Mouse (Mus musculus) layer of hippocampus, adult 18-20 months (tissue): ENCODE data around the gene Krtap28-13. TPM values are rescaled to one million over a fixed set of nuclear protein-coding genes. Genes with fewer than 3 reads are reported as not detected.
A peak's percentile ranks its signal among the peaks of the same experiment; 100 is the strongest.

Source experiments
- DNase-seq, 2 experiments: peaks; one replicate each; pipeline ENCODE4 v3.0.0; 2022; ENCODE audit warnings: low spot score in 2 of 2
- total RNA-seq, 2 experiments: library from RNA; stranded (reverse); gene quantifications; 2 replicates each; pipeline ENCODE4 v1.2.3; 2021

Gene Krtap28-13
- total RNA-seq, 2 experiments from 2014 or later = not detected

DNA sequence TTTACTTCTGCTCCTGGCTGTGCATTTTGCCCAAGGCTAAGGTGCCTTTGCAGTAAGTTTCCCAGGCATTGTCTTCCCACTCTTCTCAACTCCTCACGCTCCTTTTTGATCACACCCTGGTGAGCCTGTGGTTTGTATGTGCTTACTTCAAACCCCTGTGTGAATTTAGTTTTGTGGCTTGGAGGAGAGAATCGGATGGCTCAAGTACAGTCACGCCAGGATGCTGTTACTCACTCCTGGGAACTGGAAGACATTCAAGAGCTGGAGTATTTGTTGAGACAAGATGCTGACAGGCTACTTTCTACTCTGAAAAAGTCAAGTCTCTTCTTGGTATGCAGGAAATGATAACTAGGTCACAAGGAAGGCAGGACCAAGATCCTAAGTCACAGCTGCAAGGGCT, 30.5 kb downstream of the Krtap28-13 start:
- no peak for DNase-seq

DNA sequence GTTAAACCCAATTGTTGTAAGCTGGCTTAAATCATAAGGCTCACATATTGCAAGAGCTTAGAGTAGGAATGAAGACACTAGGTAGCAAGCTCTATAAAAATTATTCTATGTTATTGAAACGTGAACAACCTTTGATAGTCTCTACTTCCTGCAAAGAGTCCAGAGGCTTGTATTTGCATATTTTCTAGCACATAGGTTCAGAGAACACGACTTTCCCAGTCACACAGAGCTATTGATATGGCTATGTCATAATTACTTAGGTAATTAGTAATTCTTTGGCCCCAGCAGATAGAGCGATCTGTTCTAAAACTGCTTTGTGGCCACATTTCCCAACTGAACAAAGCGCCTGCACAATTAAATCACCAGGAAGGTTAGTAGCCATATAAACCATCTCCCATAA, 36.2 kb downstream of the Krtap28-13 start:
- DNase-seq = no peak

DNA sequence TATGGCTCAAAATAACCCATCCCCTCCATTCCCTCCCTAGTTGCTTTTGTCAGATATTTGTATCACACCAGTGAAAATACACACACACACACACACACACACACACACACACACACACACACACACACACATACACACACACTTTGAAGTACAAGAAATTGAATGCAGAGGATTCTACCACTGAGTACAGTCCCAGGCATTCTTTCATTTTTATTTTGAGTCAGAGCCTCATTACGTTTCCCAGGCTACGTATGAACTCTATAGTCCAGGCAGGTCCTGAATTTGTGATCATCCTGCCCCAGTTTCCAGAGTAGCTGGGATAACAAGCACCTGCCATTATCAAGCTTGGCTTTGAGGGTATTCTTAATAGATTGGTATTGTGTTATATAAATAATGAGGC, 38.4 kb downstream of the Krtap28-13 start:
- no peak for DNase-seq

DNA sequence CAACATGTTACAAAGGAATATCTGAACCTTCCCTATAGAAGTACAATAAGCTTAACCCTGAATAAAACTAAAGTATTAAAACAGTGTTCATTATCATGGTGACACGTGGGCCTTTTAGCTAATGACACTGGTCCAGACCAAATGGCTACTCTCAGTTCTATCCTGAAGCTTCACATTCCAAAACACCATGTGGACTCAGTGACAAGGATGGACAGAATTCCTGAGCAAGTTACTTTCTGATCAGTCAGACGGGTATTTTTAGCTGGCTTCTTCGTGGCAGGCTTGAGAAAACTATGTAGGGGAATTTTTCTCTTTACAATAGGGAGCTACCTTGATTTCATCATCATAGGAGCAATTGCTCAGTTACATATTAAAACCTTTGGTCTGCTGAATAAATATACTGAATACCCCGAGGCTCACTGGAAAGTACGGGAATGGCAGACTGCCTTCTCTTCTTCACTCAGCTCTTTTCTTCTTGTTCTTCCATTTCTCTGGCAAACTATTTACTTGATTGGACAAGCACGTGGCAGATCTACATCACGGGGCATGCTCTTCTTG, 38.9 kb downstream of the Krtap28-13 start:
- no peak for DNase-seq

DNA sequence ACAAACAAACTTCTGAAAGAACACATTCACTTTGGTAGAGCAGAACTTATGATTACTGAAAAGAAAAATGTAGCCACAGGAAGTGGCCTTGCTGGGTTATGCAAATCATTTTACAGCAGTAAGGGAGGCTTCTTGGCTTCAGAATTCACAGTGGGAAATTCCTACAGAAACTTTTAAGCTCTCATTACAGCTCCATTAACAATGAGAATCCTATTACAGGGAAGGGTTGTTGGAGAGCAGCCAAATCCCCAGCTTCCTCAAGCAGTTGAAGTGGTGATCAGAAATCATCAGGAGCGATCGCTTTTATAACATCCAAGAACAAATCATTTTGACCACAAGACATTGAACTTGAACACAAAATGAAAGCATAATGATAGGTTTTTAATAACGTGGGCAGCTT, 41.2 kb downstream of the Krtap28-13 start:
- peak in 1 of 2 experiments; percentile 6 for DNase-seq

DNA sequence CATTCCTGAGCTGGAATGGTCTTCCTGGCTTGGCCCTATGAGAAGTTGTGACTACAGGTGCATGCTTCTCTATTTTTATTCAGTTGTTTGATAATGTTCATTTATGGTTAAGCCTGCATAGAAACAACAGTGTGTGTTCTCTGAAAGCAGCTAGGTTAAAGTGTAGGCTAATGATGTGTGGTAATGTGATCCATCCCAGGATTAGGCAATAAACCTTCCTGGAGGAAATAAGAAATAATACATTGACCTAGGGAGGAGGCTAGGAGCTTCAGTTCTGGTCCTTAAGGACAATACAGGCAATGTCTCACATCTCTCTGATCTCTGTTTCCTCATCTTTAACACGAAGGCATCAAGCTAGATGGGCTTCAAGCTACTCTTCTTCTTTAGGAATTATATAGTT, 44.7 kb downstream of the Krtap28-13 start:
- no peak for DNase-seq

DNA sequence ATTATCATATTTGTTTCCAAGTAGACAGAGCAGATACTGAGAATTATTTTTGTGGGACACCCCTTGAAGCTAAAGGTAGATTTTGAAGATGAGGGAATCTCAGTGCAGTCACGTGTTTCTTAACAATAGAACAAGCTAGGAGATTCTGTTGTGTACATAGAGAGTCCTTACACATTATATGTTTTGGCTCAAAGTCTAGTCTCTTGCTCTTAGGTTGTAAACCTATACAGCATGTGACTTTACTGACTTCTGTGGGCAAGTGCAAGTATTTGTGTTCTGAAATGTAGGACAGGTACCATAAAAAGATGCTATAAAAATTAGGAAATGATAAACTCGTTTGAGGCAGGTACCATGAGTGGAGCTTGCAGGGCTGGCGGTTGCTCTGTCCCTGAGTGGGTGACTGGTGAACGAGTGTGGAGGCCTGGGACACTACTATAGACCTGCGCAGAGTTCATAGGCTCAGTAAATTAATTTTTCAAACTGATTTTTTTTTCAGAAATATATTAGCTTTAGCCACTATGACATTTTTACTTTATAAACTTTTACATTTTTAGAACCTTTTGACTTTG, 46.8 kb downstream of the Krtap28-13 start:
- no peak for DNase-seq

DNA sequence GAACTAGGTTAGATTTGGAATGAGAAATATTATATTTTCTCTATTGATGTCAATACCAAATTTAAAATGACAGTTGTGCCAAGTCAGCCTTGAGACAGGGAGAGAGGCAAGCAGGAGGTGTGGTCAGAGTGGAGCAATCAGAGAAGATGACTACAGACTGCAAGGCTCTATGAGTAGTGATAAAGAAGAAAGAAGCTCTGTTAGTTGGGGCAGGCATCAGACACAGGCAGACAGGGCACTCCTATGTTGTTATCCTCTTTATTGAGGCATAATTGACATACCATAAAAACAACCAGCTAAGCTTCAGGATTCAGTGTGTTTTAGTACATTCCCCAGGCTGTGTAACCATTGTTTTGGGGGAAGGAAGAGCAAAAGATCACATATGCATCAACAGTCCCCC, 50.3 kb downstream of the Krtap28-13 start:
- no peak for DNase-seq

Other genes starting within 250 kb of the Krtap28-13 start
- gene Agfg1, start 221.4 kb upstream of the Krtap28-13 start, total RNA-seq = 10 to 100 TPM; 69.3 to 74.0 TPM
- under 1 TPM; 0.42 to 0.71 TPM for gene A030005L19Rik, start 147.6 kb upstream of the Krtap28-13 start, total RNA-seq
- gene A030014E15Rik, start 136.0 kb upstream of the Krtap28-13 start, total RNA-seq = not detected
- gene Gm6217, start 129.5 kb upstream of the Krtap28-13 start, total RNA-seq = not detected
- gene A030003K21Rik, start 117.5 kb upstream of the Krtap28-13 start, total RNA-seq = not detected
- gene Gm7544, start 104.9 kb upstream of the Krtap28-13 start, total RNA-seq = not detected
- not detected for gene Gm47955, start 100.6 kb upstream of the Krtap28-13 start, total RNA-seq
- not detected for gene Gm47959, start 60.4 kb upstream of the Krtap28-13 start, total RNA-seq
- gene Slc19a3, start 22.5 kb upstream of the Krtap28-13 start, total RNA-seq = 1 to 10 TPM; 1.8 to 1.9 TPM
- not detected for gene Krtap28-10, start 18.4 kb upstream of the Krtap28-13 start, total RNA-seq
- gene Gm47969, start 16.0 kb upstream of the Krtap28-13 start, total RNA-seq = not detected
- not detected for gene A030005K14Rik, start 1.6 kb upstream of the Krtap28-13 start, total RNA-seq
- not detected for gene Ccl20, start 55.8 kb downstream of the Krtap28-13 start, total RNA-seq
- gene Daw1, start 98.8 kb downstream of the Krtap28-13 start, total RNA-seq = under 1 TPM; 0.45 to 0.56 TPM